Mouse (Mus musculus) spleen, postnatal 36 days (tissue): ENCODE measurements around the gene Gm13693.
"Not testable (repeated sequence)": the region's sequence is repeated elsewhere in the genome, so short reads cannot be mapped to it uniquely, and the experiment has no call there.

Experiments
- DNase-seq, 2 experiments: peaks; one replicate each; pipeline ENCODE4 v3.0.0; 2022; ENCODE audit warnings: low spot score in 2 of 2, mixed read lengths in 1 of 2

The Gm13693 gene

DNA sequence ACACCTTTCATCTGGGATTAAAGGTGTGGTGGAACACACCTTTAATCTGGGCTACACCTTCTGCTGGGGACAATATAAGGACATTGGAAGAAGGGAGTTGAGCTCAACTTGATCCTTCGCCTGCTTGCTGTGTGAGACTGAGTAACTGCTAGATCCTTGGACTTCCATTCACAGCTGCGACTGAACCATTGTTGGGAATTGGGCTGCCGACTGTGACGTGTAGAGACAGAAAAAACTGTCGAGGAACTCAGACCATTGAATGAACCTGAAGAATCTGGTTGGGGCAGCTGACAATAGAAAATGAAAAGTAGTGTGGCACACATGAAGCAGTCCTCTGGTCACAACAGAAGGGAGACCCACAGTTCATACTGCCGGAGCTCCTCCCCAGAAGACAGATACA lies at the start of gene Gm13693:
TSS of gene Gm13693 (plus strand) at position 301 of the 400 bp plus-strand sequence.
- not testable (repeated sequence) for DNase-seq

DNA sequence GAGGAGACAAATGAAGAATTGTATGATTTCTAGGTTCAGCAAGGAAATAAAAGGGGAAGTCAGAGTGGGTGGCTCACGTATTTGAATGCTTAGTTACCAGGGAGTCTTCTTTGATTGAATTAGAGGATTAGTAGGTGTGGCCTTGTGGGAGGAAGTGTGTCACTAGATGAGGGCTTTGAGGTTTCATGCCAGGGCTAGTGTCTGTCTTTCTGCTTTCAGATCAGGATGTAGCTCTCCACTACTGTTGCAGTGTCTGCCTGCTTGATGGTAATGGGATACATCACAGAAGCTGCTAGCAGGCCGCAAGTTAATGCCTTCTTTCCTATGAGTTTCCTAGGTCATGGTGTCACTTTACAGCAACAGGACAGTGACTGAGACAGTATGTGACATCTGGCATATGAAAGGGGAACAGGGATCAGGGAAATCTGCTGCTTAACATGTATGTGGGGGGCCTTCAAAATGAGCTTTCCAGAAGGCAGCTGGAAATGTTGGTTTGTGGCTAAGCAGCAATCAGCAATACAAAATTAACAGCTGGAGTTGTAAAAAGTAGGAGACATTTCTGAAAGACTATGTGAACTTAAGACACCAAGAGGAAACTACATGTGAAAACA lies 31.7 kb upstream of the Gm13693 start:
- peak; percentile 62 to 71 for DNase-seq

DNA sequence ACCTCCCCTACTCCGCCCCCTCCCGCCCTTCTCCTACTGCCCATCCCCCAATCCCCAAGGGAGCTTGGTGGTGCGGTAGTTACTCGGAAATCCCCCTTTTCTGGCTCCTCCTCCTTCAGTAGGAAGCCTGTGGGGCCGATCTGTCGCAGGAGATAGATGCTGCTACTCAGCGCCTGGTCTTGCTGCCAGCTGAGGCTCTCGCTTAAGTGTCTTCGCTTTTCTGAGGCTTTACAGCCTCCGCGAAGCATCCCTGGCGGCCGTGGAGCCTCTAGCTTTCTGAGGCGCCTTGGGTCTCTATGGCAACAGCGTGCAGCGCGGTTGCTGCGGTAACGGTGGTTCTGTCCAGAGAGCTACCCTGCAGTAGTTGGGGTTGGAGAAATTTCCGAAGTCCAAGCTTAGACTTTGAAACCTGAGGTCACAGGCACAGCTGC lies 20.4 kb upstream of the Gm13693 start, which contains the start of gene Zswim2:
TSS of gene Zswim2 (minus strand) at position 298 of the 431 bp plus-strand sequence.
- DNase-seq = peak; percentile 27 to 39

DNA sequence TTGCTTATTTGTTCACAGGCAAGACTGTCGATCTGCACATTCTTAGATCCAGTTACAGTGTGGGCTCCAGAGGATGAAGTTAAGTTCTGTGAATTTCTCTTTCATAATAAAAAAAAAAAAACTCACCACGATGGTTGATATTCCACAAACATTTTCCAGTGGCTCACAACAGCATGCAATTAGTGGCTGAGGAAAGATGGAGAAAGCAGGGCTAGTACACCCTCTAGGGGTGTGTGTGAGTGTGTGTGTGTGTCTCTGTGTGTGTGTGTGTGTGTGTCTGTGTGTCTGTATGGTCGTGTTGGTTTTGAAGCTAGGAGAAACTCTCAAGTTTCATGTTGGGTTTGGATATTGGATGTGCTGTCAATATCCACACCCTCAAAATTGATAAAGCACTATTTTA lies 19.9 kb upstream of the Gm13693 start:
- no peak for DNase-seq

DNA sequence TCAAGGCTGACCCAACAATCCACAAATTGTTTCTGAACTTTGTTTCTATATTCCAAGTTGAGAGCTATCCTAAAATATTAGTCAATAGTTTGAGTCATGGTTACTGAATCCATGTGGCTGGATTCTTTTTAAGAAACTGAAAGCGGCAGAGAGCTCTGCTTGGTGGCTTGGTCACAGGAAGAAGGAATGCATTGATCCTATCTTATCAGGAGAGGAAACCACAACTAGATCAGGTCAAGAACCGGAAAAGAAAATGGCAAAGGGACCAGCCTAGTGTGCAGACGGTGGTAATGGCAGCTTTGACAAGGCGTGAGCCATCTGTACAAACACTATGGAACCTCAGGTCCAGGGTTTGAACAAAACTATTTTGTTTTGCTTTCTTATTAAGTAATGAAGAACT lies 19.5 kb upstream of the Gm13693 start:
- no peak for DNase-seq

DNA sequence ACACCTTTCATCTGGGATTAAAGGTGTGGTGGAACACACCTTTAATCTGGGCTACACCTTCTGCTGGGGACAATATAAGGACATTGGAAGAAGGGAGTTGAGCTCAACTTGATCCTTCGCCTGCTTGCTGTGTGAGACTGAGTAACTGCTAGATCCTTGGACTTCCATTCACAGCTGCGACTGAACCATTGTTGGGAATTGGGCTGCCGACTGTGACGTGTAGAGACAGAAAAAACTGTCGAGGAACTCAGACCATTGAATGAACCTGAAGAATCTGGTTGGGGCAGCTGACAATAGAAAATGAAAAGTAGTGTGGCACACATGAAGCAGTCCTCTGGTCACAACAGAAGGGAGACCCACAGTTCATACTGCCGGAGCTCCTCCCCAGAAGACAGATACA lies 5.9 kb upstream of the Gm13693 start, which contains the start of gene Gm13698:
TSS of gene Gm13698 (plus strand) at position 301 of the 400 bp plus-strand sequence.
- not testable (repeated sequence) for DNase-seq

DNA sequence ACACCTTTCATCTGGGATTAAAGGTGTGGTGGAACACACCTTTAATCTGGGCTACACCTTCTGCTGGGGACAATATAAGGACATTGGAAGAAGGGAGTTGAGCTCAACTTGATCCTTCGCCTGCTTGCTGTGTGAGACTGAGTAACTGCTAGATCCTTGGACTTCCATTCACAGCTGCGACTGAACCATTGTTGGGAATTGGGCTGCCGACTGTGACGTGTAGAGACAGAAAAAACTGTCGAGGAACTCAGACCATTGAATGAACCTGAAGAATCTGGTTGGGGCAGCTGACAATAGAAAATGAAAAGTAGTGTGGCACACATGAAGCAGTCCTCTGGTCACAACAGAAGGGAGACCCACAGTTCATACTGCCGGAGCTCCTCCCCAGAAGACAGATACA lies 5.7 kb downstream of the Gm13693 start, which contains the start of gene Gm13695:
TSS of gene Gm13695 (plus strand) at position 301 of the 400 bp plus-strand sequence.
- DNase-seq = not testable (repeated sequence)

DNA sequence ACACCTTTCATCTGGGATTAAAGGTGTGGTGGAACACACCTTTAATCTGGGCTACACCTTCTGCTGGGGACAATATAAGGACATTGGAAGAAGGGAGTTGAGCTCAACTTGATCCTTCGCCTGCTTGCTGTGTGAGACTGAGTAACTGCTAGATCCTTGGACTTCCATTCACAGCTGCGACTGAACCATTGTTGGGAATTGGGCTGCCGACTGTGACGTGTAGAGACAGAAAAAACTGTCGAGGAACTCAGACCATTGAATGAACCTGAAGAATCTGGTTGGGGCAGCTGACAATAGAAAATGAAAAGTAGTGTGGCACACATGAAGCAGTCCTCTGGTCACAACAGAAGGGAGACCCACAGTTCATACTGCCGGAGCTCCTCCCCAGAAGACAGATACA lies 11.5 kb downstream of the Gm13693 start, which contains the start of gene Gm13696:
TSS of gene Gm13696 (plus strand) at position 301 of the 400 bp plus-strand sequence.
- not testable (repeated sequence) for DNase-seq

DNA sequence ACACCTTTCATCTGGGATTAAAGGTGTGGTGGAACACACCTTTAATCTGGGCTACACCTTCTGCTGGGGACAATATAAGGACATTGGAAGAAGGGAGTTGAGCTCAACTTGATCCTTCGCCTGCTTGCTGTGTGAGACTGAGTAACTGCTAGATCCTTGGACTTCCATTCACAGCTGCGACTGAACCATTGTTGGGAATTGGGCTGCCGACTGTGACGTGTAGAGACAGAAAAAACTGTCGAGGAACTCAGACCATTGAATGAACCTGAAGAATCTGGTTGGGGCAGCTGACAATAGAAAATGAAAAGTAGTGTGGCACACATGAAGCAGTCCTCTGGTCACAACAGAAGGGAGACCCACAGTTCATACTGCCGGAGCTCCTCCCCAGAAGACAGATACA lies 17.3 kb downstream of the Gm13693 start, which contains the start of gene Gm13694:
TSS of gene Gm13694 (plus strand) at position 301 of the 400 bp plus-strand sequence.
- not testable (repeated sequence) for DNase-seq

DNA sequence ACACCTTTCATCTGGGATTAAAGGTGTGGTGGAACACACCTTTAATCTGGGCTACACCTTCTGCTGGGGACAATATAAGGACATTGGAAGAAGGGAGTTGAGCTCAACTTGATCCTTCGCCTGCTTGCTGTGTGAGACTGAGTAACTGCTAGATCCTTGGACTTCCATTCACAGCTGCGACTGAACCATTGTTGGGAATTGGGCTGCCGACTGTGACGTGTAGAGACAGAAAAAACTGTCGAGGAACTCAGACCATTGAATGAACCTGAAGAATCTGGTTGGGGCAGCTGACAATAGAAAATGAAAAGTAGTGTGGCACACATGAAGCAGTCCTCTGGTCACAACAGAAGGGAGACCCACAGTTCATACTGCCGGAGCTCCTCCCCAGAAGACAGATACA lies 23.1 kb downstream of the Gm13693 start, which contains the start of gene Gm13697:
TSS of gene Gm13697 (plus strand) at position 301 of the 400 bp plus-strand sequence.
- not testable (repeated sequence) for DNase-seq

DNA sequence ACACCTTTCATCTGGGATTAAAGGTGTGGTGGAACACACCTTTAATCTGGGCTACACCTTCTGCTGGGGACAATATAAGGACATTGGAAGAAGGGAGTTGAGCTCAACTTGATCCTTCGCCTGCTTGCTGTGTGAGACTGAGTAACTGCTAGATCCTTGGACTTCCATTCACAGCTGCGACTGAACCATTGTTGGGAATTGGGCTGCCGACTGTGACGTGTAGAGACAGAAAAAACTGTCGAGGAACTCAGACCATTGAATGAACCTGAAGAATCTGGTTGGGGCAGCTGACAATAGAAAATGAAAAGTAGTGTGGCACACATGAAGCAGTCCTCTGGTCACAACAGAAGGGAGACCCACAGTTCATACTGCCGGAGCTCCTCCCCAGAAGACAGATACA lies 28.9 kb downstream of the Gm13693 start, which contains the start of gene Gm13691:
TSS of gene Gm13691 (plus strand) at position 301 of the 400 bp plus-strand sequence.
- DNase-seq = not testable (repeated sequence)

DNA sequence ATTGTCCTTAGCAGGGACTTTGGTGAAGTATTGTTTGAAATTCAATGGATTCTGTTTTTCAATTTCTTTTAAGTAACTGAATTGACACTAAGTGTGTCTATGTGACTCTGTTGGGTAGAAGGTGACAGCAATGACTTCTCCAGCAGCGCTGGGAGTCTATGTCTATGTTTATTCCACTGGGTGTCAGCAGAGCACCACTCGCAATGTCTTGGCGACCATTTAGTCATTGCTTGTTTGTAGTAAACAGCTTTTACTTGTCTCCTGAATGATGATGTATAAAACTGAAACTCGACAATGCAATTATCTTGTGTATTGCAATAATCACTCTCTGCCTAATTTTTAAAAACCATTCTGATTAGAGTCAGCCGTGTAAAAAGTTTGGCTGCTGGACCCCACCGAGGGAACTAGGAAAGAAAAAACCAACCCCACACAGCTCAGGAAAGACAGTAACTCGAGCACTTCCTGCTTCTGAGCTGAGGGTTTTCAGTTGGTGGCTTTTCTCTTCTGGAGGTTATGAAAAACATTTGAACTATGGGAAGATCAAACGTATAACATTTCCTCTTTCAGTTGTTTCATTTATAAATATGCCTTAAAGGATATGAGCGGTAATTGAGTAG lies 32.4 kb downstream of the Gm13693 start:
- peak; percentile 30 to 43 for DNase-seq

DNA sequence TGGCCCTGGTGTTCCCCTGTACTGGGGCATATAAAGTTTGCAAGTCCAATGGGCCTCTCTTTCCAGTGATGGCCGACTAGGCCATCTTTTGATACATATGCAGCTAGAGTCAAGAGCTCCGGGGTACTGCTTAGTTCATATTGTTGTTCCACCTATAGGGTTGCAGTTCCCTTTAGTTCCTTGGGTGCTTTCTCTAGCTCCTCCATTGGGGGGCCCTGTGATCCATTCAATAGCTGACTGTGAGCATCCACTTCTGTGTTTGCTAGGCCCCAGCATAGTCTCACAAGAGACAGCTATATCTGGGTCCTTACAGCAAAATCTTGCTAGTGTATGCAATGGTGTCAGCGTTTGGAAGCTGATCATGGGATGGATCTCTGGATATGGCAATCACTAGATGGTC lies 33.2 kb downstream of the Gm13693 start:
- DNase-seq = not testable (repeated sequence)

DNA sequence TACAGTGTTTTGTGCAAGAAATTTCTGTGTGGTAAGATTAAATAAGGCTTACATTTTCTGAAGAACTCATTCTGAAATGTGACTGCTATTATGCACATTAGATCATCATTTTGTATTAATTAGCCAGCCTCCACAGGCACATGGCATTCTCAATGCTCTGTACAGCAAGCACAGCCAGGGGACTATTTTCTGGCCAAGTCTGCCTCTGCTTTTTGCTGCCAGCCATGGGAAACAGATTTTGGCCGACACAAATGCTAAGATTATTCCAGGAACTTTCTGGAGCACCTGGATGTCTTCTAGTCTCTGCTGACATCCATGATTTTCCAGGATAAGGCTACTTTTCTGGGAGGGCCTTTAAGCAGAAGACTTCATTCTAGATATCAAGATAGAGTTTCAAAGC lies 47.6 kb downstream of the Gm13693 start:
- no peak for DNase-seq

DNA sequence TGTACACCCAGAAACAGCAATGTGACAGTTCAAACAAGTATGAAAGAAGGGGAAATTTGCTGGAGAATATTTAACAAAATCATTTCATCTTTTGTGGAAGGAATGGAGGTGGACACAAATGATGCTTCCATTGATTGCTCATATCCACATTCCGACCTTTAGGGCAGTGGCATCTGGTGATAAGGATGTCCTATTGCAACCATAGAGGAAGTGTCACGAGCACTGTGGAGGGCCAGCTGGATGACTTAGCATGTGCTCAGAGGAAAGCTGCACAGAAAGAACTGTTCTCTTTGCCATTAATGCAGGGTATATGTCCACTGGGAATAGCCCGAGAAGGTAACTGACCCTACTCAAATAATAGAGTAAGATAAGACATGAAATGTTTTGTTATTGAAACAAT lies 48.5 kb downstream of the Gm13693 start:
- DNase-seq = no peak
